Mouse (Mus musculus): ENCODE data around the gene Ntrk2.

Gene Ntrk2

GRCm38 (mm10) chr13:58806397-58806892 is at the start of gene Ntrk2:
Gene Ntrk2, plus strand, starts transcription at chr13:58806569.
- peak; percentile 58 for DNase-seq (ENCODE audit: low read depth, low spot score)

GRCm38 (mm10) chr13:58761003-58761630 is 45.3 kb upstream of the Ntrk2 start:
- no peak for DNase-seq (ENCODE audit: low read depth, low spot score)

- DNase-seq (ENCODE audit: low read depth, low spot score): no peak
Measured at GRCm38 (mm10) chr13:58768258-58768657, 38.1 kb upstream of the Ntrk2 start.

- DNase-seq (ENCODE audit: low read depth, low spot score): no peak
Measured at GRCm38 (mm10) chr13:58769438-58769837, 36.9 kb upstream of the Ntrk2 start.

GRCm38 (mm10) chr13:58779261-58779660 is 27.1 kb upstream of the Ntrk2 start:
- no peak for DNase-seq (ENCODE audit: low read depth, low spot score)

- DNase-seq (ENCODE audit: low read depth, low spot score): no peak
Measured at GRCm38 (mm10) chr13:58786476-58786875, 19.9 kb upstream of the Ntrk2 start.

- DNase-seq (ENCODE audit: low read depth, low spot score): no peak
Measured at GRCm38 (mm10) chr13:58790741-58791140, 15.6 kb upstream of the Ntrk2 start.

- DNase-seq (ENCODE audit: low read depth, low spot score): no peak
Measured at GRCm38 (mm10) chr13:58797386-58797785, 9.0 kb upstream of the Ntrk2 start.

- no peak for DNase-seq (ENCODE audit: low read depth, low spot score)
Measured at GRCm38 (mm10) chr13:58801291-58801690, 5.1 kb upstream of the Ntrk2 start.

- no peak for DNase-seq (ENCODE audit: low read depth, low spot score)
Measured at GRCm38 (mm10) chr13:58803882-58804281, 2.5 kb upstream of the Ntrk2 start.

- DNase-seq (ENCODE audit: low read depth, low spot score): no peak
Measured at GRCm38 (mm10) chr13:58805833-58806232, 536 bp upstream of the Ntrk2 start.

- DNase-seq (ENCODE audit: low read depth, low spot score): no peak
Measured at GRCm38 (mm10) chr13:58806896-58807628, 693 bp downstream of the Ntrk2 start.

GRCm38 (mm10) chr13:58807629-58808363 is 1.4 kb downstream of the Ntrk2 start:
- DNase-seq (ENCODE audit: low read depth, low spot score): no peak

- no peak for DNase-seq (ENCODE audit: low read depth, low spot score)
Measured at GRCm38 (mm10) chr13:58808381-58808821, 2.0 kb downstream of the Ntrk2 start.

GRCm38 (mm10) chr13:58809930-58810329 is 3.6 kb downstream of the Ntrk2 start:
- DNase-seq (ENCODE audit: low read depth, low spot score): no peak

- DNase-seq (ENCODE audit: low read depth, low spot score): no peak
Measured at GRCm38 (mm10) chr13:58824752-58825151, 18.4 kb downstream of the Ntrk2 start.

- DNase-seq (ENCODE audit: low read depth, low spot score): no peak
Measured at GRCm38 (mm10) chr13:58826356-58827197, 20.2 kb downstream of the Ntrk2 start.

GRCm38 (mm10) chr13:58831999-58832398 is 25.6 kb downstream of the Ntrk2 start:
- DNase-seq (ENCODE audit: low read depth, low spot score): no peak

- DNase-seq (ENCODE audit: low read depth, low spot score): peak; percentile 41
Measured at GRCm38 (mm10) chr13:58834726-58835125, 28.4 kb downstream of the Ntrk2 start.

- no peak for DNase-seq (ENCODE audit: low read depth, low spot score)
Measured at GRCm38 (mm10) chr13:58836891-58837290, 30.5 kb downstream of the Ntrk2 start.

- DNase-seq (ENCODE audit: low read depth, low spot score): peak; percentile 46
Measured at GRCm38 (mm10) chr13:58838110-58838509, 31.7 kb downstream of the Ntrk2 start.

Data from skeletal muscle tissue, adult 2 months (tissue).